Mouse (Mus musculus): Measurements from ENCODE around the gene Dlg1. TPM values are rescaled to one million over a fixed set of nuclear protein-coding genes. Genes with fewer than 3 reads are reported as not detected.
A peak's percentile ranks its signal among the peaks of the same experiment; 100 is the strongest.

The Dlg1 gene
- 29.3 and 38.6 TPM in 2 replicates for total RNA-seq (2015; ENCODE audit: low replicate concordance)
- total RNA-seq (2017; ENCODE audit: low replicate concordance): 36.5 and 63.0 TPM in 2 replicates

DNA sequence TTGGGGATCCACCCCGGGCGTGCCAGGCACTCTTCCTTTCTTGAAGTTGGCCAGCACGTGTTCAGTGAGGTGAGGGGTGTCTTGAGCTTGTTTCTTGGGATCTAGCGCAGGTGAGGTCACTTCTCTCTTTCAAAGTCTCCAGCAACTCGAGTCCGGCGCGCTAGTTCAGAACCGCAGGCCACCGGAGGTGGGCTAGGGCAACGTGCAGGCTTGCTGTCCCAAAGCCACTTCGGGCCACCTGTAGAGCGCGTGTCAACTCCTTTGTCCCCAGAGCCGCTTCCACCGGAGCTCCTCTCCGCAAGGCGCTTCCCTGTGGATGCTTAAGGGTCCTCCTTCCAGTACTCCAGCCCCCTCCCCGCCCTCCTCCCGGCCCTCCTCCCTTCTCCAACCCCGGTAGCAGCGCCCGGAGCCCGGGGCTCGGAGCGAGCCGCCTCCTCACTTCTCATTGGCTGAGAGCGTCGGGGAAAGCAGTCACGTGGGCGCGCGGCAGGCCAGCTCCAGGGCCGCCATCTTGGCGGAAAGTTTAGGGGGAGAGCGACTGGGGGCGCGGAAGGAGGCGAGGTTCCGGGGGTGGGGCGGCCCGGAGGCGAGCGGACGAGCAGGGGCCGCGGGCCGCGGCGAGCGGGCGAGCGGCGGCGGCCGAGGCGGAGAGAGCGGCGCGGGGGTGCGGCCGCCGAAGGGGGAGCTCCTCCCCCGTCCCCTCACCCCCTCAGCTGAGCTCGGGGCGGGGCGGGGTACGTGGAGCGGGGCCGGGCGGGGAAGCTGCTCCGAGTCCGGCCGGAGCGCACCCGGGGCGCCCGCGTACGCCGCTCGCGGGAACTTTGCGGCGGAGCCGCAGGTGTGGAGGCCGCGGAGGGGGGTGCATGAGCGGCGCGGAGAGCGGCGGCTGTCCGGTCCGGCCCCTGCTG lies at the start of gene Dlg1:
TSS of gene Dlg1 (plus strand) at position 65 of the 908 bp plus-strand sequence.
- ATAC-seq (replicated peaks; ENCODE audit: low FRiP score, poor library complexity, severe bottlenecking): peak; percentile 95

DNA sequence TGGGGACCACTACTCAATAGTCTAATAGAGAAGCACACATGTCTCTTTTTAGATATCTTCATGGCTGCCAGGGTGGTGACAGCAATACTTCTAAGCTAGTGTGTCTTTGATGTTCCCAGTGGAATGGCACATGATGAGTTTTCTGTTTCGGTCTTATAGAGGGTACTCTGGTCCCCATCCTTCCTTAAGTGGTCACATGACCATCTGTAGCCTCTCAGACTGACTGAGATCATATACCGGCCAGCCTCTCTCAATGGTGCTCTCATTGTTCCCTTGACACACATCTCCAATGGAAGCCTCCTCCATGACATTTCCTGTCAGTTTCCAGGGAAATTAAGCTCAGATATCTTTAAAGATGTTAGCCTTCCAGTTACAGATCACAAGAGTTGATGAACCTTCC lies 46.9 kb upstream of the Dlg1 start:
- no peak for ATAC-seq (replicated peaks; ENCODE audit: low FRiP score, poor library complexity, severe bottlenecking)

DNA sequence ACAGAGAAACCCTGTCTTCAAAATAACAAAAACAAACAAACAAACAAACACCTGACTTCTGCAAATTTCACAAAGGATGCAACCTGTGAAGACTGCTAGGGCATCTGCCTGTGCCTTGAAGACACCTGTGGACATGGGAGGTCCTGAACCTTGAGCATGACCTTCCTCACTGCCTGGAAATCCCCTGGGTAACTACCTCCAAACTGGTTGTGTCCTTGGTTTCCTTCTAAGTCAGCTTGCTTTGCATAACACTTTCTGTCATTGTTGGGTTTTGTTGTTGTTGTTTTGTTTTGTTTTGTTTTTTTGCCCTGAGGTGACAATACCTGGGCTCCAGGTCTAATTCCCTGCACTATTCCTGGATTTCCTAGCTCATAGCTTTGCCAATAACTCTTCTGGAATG lies 46.1 kb upstream of the Dlg1 start:
- ATAC-seq (replicated peaks; ENCODE audit: low FRiP score, poor library complexity, severe bottlenecking): no peak

DNA sequence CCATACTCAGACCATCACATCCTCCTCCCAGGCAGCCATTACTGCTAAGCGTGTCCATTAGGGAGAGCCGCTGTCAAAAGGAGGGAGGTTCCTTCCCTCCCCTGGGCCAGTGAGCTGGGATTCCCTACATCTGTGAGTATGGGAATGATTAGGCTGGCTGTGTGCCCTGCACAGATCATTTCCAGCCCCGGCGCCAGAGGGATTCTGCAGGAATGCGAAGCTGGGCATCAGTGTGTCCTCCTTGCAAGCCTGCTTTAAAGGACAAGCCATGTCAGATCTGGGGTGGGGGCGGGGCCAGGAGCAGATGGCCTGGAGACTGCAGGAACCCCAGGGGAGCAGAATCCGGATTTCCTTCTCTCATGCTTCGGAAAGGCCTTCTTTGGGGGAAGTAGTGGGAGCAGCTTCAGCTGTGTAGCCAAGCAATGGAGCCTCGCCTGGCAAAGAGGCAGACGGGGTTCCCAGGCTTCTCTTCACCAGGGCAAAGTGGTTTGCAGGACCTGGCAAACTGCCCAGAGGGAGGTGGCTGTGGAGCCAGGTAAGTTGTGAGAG lies 45.3 kb upstream of the Dlg1 start:
- ATAC-seq (replicated peaks; ENCODE audit: low FRiP score, poor library complexity, severe bottlenecking): no peak

DNA sequence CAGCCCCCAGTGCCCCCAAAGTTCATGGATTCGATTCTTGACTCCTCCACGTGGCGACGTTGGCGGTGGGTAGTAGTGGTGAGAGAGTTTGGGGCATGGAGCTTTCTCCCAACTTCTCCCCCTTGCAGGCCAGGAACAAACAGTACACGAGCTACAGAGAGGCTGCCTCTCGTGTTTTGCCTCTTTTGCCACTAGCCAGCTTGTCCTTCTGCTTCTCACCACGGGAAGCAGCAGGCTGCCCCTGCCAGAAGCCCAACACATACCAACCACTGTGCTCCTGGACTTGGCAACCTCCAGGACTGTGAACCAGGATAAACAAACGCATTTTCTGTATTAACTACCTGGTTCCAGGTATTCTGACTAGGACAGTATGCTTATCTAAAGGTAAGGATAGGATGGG lies 44.6 kb upstream of the Dlg1 start:
- no peak for ATAC-seq (replicated peaks; ENCODE audit: low FRiP score, poor library complexity, severe bottlenecking)

DNA sequence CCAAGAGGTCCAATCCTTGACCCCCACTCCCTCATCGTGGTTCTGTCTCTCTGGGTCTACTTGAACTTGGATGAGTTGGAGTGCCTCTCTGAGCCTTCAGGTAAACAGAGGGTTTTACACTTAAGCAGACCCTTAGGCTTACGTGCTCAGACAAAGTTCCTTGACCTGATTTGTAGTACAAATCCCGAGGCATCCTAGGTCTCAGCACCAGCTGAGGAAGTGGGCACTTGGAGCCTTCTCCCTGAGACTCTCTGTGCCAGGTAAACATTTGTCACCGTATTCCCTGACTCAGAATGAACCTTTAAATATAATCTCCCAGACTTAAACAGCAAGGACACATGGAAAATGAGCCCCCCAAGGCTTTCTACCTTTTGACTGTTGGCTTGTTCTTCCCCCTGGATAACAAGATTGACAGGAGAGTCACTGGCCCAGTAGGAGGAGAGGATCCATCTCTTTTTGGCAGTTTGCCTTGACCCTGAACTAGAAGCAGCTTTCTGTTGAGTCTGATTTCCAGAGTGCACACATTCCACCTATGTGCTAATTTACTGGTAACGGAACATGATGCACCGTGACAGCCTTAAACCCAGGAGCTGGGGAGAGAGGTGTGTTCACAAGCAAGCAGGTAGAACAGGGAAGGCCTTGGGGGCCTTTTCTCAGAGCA lies 43.4 kb upstream of the Dlg1 start:
- no peak for ATAC-seq (replicated peaks; ENCODE audit: low FRiP score, poor library complexity, severe bottlenecking)

DNA sequence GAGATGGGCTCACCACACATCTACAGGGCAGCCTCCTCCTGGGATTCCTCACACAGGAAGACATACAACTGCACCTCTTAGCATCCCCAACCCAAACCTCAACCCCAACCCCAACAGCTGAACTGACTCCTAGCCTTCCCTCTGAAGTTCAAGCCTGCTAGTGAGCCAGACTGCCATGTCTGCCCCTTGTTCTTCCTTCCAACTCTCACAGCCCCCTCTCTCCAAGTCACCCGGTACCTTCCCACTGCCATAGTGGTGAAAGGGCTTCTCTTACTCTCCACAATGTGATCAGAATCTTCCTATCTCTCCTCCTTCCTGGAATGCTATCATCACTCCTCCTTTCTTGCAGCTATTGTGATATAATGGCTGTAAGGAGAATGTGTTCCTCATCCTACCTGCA lies 40.9 kb upstream of the Dlg1 start:
- ATAC-seq (replicated peaks; ENCODE audit: low FRiP score, poor library complexity, severe bottlenecking): no peak

DNA sequence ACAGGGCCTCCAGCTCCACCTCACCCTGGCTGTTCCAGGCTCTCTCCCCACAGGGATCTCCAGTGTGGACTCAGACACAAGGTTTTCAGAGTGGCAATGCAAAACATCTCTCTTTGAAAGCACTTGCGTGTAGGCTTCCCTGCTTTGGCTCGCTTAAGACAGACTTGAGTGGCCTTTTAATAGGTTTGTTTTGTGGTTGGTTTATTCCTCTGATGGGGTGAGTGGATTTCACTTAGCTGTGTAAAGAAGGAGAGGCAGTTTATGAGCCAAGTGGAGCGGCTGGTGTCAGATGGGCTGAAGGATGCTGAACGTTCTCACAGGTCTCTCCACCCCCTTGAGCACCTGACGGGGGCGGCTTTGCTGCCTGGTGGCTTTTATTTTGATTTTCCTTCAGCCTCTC lies 40.1 kb upstream of the Dlg1 start:
- ATAC-seq (replicated peaks; ENCODE audit: low FRiP score, poor library complexity, severe bottlenecking): no peak

DNA sequence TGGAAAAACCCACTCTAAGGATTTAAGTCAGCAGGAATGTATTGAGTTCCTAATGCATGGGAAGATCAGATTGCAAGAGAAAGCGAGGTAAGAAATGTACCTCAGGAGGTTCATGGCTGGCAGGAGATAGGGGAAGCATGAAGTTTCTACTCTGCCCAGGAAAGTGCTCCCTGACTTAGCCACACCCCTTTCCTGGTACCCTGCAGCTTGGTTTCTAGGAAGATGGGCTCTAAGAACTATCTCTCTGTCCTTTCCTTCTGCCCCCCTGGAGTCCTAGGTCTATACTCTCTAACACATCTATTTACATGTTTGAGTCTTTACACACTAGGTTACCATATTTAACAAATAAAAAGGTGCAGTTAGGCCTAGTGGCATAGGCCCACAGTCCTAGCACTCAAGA lies 38.5 kb upstream of the Dlg1 start:
- ATAC-seq (replicated peaks; ENCODE audit: low FRiP score, poor library complexity, severe bottlenecking): no peak

DNA sequence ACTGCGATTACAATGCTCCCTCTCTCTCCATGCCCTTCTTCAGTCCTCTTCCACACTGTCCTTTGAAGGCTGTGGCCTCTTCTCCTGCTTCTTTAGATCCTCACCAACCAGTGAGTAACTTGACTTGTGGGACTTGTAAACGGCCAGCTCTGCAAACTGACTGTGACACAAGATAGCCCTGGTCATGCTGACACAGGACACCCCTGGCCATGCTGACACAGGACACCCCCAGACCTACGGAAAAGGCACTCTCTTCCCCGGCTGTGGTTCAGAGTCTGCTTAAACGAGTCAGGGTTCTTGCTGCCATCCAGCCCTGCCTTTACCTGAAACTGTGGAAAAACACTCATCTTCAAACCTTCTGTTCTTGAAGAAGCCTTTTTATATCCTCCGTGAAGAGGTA lies 36.9 kb upstream of the Dlg1 start:
- no peak for ATAC-seq (replicated peaks; ENCODE audit: low FRiP score, poor library complexity, severe bottlenecking)

DNA sequence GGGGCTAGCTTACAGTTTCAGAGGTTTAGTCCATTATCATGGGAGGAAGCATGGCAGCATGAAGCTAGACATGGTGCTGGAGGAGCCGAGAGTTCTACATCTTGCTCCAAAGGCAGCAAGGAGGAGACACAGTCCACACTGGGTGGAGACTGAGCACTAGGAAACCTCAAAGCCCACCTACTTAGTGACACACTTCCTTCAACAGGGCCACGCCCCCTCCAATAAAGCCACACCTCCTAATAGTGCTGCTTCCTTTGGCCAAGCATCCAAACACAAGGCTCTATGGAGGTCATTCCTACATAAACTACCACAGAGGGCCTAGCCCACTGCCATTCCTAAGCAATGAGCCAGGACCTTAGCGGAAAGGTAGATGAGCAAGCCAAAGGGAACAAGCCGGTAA lies 32.9 kb upstream of the Dlg1 start:
- no peak for ATAC-seq (replicated peaks; ENCODE audit: low FRiP score, poor library complexity, severe bottlenecking)

DNA sequence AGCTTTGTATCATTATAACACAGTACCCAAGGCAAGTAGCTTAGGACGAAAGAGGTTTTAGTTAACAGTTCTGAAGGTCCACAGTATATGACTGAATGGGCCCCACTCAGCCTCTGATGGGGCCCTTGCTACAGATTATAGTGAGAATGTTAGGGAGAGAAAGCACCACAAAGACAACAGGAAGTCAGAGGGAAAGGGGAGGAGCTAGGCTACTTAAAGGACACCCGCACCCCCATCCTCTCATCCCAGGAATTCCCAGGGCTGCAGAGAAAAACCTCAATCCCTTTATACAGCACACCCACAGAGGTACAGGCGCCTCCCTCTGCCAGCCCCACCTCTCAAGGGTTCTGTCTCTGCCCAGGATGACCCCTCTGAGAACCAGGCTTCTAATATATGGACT lies 32.2 kb upstream of the Dlg1 start:
- no peak for ATAC-seq (replicated peaks; ENCODE audit: low FRiP score, poor library complexity, severe bottlenecking)

DNA sequence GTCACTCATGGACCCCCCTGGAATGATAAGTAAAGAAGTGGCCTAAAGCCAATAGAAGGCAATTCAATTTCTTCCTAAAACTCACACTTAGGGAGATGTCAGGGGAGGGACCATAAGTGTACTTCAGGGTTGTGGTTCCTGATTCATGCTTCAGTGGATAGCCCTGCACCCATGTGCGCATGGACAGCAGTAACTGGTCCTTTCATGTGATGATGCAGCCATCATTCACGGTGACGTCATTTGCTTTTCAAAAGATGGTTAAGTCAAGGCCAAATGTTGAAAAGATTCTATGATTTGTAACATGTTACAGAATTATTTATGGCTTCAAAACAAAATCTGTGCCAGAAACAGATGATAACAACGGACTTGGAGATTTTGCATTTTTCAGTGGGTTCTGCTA lies 28.9 kb upstream of the Dlg1 start:
- no peak for ATAC-seq (replicated peaks; ENCODE audit: low FRiP score, poor library complexity, severe bottlenecking)

DNA sequence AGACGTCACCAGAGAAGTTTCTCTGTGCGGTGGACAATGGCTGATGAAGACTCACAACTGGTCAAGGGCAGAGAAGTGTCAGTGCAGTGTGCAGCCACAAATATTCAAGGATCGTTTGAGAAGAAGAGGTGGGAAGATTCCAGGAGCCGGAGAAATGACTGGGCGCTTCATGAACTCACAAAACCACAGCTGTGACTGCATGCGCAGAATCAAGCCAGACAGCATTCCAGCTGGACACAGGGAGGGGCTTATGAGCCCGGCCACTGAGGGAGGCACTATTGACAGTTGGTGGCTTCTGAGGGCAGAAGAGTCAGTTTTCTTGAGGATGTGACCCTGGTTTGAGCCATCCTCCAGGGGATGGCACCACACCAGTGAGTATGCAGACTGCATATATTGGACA lies 24.9 kb upstream of the Dlg1 start:
- ATAC-seq (replicated peaks; ENCODE audit: low FRiP score, poor library complexity, severe bottlenecking): no peak

DNA sequence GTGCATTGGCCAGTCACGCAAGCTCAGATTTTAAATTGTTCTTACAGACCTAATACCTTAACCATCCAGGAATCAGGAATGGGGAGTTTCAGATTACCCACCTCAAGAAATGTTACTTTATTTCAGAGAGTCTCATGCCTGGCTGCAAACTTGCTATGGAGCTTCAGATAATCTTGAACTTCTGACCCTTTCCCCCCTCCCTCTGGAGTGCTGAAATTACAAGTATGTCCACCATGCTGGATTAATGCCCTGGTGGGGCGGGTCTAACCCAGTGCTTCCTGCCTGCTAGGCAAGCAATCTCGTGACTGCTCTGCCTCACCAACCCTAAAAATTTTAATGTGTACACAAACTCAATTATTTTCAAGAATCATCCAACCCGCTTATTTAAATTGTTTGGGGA lies 23.3 kb upstream of the Dlg1 start:
- no peak for ATAC-seq (replicated peaks; ENCODE audit: low FRiP score, poor library complexity, severe bottlenecking)

DNA sequence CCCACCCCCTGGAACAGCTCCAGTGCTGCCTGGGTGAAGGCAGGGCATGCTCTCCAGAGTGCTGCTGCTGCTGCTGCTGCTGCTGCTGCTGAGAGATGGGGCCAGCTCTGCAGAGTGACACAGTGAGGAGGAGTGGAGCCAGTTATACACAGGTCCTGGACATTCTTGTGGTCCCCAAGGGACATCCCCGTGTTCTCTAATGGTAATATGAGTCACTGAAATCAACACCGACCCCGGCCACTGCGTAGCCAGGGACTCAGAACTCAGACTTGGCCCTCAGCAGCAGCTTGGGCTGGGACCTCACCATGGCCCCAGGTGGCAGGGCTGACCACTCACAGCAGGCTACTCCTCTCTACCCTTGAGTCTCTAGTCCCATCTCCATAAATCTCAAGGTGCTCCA lies 21.5 kb upstream of the Dlg1 start:
- ATAC-seq (replicated peaks; ENCODE audit: low FRiP score, poor library complexity, severe bottlenecking): 0 out of 2 replicates have a peak, but pooled peaks have one; percentile 30

DNA sequence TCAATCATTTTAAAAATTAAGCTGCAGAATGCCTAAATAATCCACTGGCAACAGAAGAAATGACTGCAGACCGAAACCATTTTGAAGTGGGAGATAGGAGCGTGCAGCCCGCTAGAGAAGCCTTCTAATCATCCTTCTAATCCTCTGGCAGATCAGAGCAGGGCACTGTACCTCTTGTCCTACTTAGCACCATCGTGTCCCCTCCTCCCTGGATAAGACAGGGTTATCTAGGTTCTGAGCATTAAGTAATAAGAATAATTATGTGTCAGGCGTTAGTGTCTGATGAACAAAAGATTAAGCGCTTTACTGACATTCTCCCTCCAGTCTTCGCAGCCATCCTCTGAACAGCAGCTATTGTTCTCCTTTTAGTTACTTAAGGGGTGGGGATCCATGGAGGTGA lies 16.0 kb upstream of the Dlg1 start:
- no peak for ATAC-seq (replicated peaks; ENCODE audit: low FRiP score, poor library complexity, severe bottlenecking)

DNA sequence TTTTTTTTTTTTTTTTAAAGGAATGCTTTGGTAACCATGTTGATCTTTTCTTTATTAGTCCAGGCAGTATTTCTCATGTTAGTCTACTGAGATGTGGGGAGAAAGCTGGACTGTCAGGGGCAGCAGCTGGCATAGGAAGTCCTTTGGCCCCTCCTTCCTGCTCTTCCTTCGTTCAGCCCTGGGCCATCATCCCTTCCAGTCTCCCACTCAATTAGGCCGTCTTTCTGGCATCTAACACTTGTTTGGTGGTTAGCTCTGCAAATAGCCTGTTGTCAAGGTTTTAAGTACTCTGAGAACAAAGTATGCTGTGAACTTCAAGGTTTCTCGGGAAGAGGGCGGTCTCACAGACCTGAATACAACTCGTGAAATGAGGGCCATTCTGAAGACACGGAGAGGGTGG lies 12.5 kb upstream of the Dlg1 start:
- ATAC-seq (replicated peaks; ENCODE audit: low FRiP score, poor library complexity, severe bottlenecking): no peak

DNA sequence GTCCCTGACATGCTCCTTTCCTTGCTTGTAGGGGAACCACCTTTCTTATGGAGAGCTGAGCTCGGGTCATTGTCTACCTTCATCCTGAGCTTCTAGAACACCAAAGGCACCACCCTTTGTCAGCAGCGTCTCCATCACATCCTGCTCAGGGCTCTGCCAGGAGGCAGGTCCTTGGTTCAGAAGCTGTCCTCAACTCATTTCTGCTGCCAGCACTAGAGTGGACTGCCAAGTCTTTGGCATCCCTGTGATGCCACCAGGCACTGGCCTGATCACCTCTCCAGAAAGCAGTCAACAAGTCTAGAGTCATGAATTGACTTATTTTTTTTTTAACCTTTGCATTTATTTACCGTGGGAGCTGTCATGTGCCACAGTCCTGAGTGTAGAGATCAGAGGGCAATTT lies 11.7 kb upstream of the Dlg1 start:
- ATAC-seq (replicated peaks; ENCODE audit: low FRiP score, poor library complexity, severe bottlenecking): no peak

DNA sequence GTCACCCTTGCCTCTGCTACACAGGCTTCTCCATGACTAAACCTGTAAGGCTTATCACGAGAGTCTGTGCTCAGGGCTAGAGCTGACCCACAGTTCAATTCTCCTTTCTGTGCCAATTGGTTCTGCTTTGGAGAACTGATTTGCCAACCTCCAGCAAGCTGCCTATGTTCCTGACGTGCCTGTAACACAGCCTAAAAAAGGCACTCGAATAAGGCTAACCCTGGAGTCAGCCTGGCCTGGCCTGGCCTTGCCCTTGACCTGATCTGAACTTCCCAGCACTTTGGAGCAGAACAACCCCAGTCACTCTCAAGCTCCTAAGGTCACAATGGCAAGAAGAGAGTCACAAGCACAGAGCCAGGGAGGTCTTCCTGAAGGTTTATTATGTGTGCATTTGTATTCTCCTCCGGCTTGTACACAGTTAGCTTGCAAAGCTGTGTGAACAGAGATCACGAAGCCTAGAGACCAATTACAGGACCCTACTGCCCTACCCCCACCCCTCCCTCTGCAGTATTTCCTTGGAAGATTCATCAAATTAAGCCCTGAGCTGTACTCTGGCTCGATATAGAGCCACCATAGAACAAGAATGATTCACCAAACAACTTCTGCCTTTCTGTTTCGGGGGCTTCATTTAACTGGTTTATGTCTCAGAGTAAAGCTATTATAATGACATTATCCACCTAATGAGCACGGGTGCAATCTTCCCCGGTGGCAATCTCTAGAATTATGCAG lies 11.0 kb upstream of the Dlg1 start:
- ATAC-seq (replicated peaks; ENCODE audit: low FRiP score, poor library complexity, severe bottlenecking): no peak
